Mouse (Mus musculus): ENCODE data around the gene Rab8b. TPM values are rescaled to one million over a fixed set of nuclear protein-coding genes. Genes with fewer than 3 reads are reported as not detected.

The Rab8b gene
- polyA plus RNA-seq, 1 experiment: 2.3 TPM

DNA sequence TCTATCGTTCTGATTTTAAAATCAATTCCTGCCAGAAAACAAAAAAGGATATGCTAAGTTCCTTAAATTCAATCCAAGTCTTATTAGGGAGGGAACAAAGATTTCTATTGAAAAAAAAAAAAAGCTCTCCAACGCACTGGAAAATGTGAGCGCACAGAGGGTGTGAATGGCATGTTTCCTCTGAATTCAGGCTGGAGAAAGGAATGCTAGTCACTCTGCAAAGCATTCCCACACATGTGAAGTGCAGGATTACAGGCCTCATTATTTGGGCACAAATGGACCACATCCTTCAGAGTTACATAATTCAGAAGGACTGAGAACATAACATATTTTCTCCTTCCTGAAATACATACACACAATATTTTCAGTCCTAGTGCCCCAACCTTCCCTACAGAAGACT lies 56.0 kb downstream of the Rab8b start:
- Histone ChIP-seq H3ac (ENCODE audit: control insufficient read depth, insufficient read length) (no peak overlapping the region), H3K36me3 (ENCODE audit: control insufficient read depth, insufficient read depth) (peaks cover 5% of the 10 kb centered on the region), H3K27me3 (ENCODE audit: control insufficient read depth, insufficient read depth, insufficient read length) (no peaks in the 10 kb centered on the region), H3K4me3 (no peak overlapping the region), H3K4me2 (ENCODE audit: low read depth) (no peak overlapping the region), H3K79me2 (ENCODE audit: control insufficient read depth, insufficient read depth) (no peaks in the 10 kb centered on the region)
- no peak for TF ChIP-seq SRF (IDR thresholded peaks at IDR 0.05; ENCODE audit: control insufficient read depth, insufficient read length, low read depth)
- no peak for TF ChIP-seq USF1 (IDR thresholded peaks at IDR 0.05; ENCODE audit: low read depth)
- no peak for TF ChIP-seq MYOD1 (IDR thresholded peaks at IDR 0.05; ENCODE audit: control insufficient read depth in 1 of 3, insufficient read length in 2 of 3, low read depth in 2 of 3)
- TF ChIP-seq REST (IDR thresholded peaks at IDR 0.05; ENCODE audit: insufficient read depth, insufficient read length): no peak
- no peak for TF ChIP-seq TCF12 (IDR thresholded peaks at IDR 0.05; ENCODE audit: insufficient read depth, poor library complexity, severe bottlenecking)
- TF ChIP-seq MAX (IDR thresholded peaks at IDR 0.05; ENCODE audit: low read depth): no peak
- TF ChIP-seq CEBPB (IDR thresholded peaks at IDR 0.05; ENCODE audit: insufficient read depth, poor library complexity, severe bottlenecking): no peak
- TF ChIP-seq TCF3 (IDR thresholded peaks at IDR 0.05; ENCODE audit: insufficient read length, low read depth): no peak

DNA sequence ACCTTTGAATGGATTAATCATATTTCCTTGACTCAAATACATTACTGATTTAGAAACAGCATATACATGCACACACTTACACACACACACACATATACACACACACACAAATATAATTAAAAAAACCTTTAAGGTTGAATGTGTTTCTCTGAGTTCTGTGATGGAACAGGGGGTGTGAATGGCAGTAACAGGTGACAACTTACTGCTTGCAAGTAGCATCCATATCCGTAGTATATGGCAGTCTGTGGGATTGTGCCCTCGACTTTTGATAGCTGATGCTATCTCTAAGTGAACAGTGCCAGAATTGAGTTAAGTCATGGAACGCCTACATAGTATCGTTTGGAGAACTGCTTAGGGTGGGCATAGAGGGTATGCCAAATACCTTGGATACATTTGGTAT lies 57.3 kb downstream of the Rab8b start:
- no peaks in the 10 kb centered on the region for H3K27me3 ChIP-seq (ENCODE audit: control insufficient read depth, insufficient read depth, insufficient read length)
- no peak overlapping the region for H3ac ChIP-seq (ENCODE audit: control insufficient read depth, insufficient read length)
- no peak overlapping the region for H3K4me3 ChIP-seq
- no peak overlapping the region for H3K4me2 ChIP-seq (ENCODE audit: low read depth)
- no peaks in the 10 kb centered on the region for H3K79me2 ChIP-seq (ENCODE audit: control insufficient read depth, insufficient read depth)
- TF ChIP-seq E2F4 (IDR thresholded peaks at IDR 0.05; ENCODE audit: insufficient read depth): no peak
- TF ChIP-seq MYOD1 (IDR thresholded peaks at IDR 0.05; ENCODE audit: control insufficient read depth in 1 of 3, insufficient read length in 2 of 3, low read depth in 2 of 3): peak in 2 of 3 experiments; percentile 78 to 83
- peaks cover 5% of the 10 kb centered on the region for H3K36me3 ChIP-seq (ENCODE audit: control insufficient read depth, insufficient read depth)

DNA sequence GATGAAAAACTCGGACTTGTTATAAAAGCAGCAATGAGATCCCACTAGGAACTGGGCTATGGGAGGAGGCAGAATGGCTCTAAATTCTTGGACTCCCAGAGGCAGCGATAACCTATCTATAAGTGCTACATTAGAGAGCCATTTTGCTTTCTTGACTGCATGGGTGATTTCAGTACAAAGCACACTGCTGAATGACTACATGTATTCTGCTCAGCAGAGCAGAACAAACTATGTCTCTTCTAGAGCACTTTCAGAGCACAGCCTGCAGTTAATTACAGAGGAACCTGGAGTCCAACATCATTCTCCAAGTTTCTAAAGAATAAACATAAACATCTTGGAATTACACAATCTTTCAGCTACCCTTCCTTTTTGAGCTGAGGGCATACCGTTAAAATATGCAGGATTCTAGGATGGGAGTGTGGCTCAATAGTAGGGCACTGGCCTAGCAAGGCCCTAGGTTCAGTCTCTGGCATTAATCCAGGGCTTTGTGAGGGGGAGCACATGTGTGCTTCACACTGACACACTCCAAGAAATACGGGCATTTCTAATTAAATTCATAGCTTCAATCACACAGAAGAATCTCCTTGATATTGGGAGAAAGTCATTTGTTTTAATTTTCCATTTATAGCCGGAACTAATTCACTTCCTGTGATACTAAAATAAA lies 58.3 kb downstream of the Rab8b start:
- Histone ChIP-seq H3K4me2 (ENCODE audit: low read depth) (no peak overlapping the region), H3ac (ENCODE audit: control insufficient read depth, insufficient read length) (no peak overlapping the region), H3K79me2 (ENCODE audit: control insufficient read depth, insufficient read depth) (no peaks in the 10 kb centered on the region), H3K4me3 (no peak overlapping the region), H3K36me3 (ENCODE audit: control insufficient read depth, insufficient read depth) (peaks cover 5% of the 10 kb centered on the region), H3K27me3 (ENCODE audit: control insufficient read depth, insufficient read depth, insufficient read length) (no peaks in the 10 kb centered on the region)
- TF ChIP-seq MAX (IDR thresholded peaks at IDR 0.05; ENCODE audit: low read depth): no peak
- TF ChIP-seq POLR2A (IDR thresholded peaks at IDR 0.05; ENCODE audit: insufficient read length, low read depth): no peak
- TF ChIP-seq MYOG (IDR thresholded peaks at IDR 0.05; ENCODE audit: control insufficient read depth in 1 of 3, insufficient read depth in 1 of 3, insufficient read length in 2 of 3, low read depth in 2 of 3): no peak

DNA sequence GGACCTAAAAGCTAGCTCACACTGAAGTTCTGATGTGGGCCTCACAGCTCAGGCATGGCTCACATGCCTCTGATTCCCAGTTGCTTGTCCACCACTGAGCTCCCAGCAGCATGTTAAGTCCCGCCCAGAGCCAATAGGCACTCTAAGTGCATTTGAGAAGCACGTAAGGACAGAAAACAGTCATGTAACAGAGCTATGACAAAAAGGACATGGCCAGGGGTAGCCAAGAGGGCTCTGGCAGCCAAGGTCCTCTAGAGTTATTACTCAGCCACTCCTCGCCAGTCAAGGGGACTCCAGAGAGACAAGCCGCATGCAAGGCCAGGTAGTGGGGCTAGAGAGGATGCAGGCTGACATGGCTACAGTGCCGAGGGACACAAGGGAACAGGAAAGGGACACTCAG lies 60.0 kb downstream of the Rab8b start:
- Histone ChIP-seq H3K27me3 (ENCODE audit: control insufficient read depth, insufficient read depth, insufficient read length) (no peaks in the 10 kb centered on the region), H3K79me2 (ENCODE audit: control insufficient read depth, insufficient read depth) (no peaks in the 10 kb centered on the region), H3ac (ENCODE audit: control insufficient read depth, insufficient read length) (no peak overlapping the region), H3K4me2 (ENCODE audit: low read depth) (no peak overlapping the region), H3K36me3 (ENCODE audit: control insufficient read depth, insufficient read depth) (peaks cover 5% of the 10 kb centered on the region), H3K4me3 (no peak overlapping the region)
- no peak for TF ChIP-seq TCF3 (IDR thresholded peaks at IDR 0.05; ENCODE audit: insufficient read length, low read depth)
- no peak for TF ChIP-seq SRF (IDR thresholded peaks at IDR 0.05; ENCODE audit: control insufficient read depth, insufficient read length, low read depth)
- TF ChIP-seq POLR2A (IDR thresholded peaks at IDR 0.05; ENCODE audit: insufficient read length, low read depth): no peak
- no peak for TF ChIP-seq USF1 (IDR thresholded peaks at IDR 0.05; ENCODE audit: low read depth)
- TF ChIP-seq CEBPB (IDR thresholded peaks at IDR 0.05; ENCODE audit: insufficient read depth, poor library complexity, severe bottlenecking): no peak
- TF ChIP-seq MAX (IDR thresholded peaks at IDR 0.05; ENCODE audit: low read depth): no peak
- no peak for TF ChIP-seq POLR2AphosphoS2 (IDR thresholded peaks at IDR 0.05; ENCODE audit: insufficient read length, low read depth)
- no peak for TF ChIP-seq REST (IDR thresholded peaks at IDR 0.05; ENCODE audit: insufficient read depth, insufficient read length)
- no peak for TF ChIP-seq E2F4 (IDR thresholded peaks at IDR 0.05; ENCODE audit: insufficient read depth)
- no peak for TF ChIP-seq MYOG (IDR thresholded peaks at IDR 0.05; ENCODE audit: control insufficient read depth in 1 of 3, insufficient read depth in 1 of 3, insufficient read length in 2 of 3, low read depth in 2 of 3)
- TF ChIP-seq MYOD1 (IDR thresholded peaks at IDR 0.05; ENCODE audit: control insufficient read depth in 1 of 3, insufficient read length in 2 of 3, low read depth in 2 of 3): no peak
- no peak for TF ChIP-seq TCF12 (IDR thresholded peaks at IDR 0.05; ENCODE audit: insufficient read depth, poor library complexity, severe bottlenecking)

DNA sequence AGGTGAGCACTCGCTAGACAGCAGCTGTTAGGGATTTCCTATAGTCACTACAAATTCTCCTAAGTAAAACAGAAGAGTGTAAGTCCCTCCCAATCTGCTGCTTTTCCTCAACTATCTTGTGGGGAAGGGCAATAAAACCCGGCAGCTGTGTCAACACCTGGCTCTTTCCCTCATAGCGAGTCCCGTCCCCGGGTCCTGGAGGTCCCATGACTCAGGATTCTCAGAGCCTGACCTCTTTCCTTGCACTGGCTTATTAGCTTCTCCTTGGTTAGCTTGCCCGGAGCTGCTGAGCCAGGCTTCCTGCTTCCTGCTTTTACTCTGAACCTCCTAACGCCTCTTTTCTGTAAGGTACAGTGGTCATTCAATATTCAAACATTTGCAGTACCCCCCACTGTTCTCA lies 63.6 kb downstream of the Rab8b start:
- Histone ChIP-seq H3ac (ENCODE audit: control insufficient read depth, insufficient read length) (no peak overlapping the region), H3K27me3 (ENCODE audit: control insufficient read depth, insufficient read depth, insufficient read length) (no peaks in the 10 kb centered on the region)
- TF ChIP-seq MYOG (IDR thresholded peaks at IDR 0.05; ENCODE audit: control insufficient read depth in 1 of 3, insufficient read depth in 1 of 3, insufficient read length in 2 of 3, low read depth in 2 of 3) (peak in 2 of 3 experiments; percentile 24 to 51), MYOD1 (IDR thresholded peaks at IDR 0.05; ENCODE audit: control insufficient read depth in 1 of 3, insufficient read length in 2 of 3, low read depth in 2 of 3) (peak; percentile 41 to 87 (median 82)), MAX (IDR thresholded peaks at IDR 0.05; ENCODE audit: low read depth) (no peak), E2F4 (IDR thresholded peaks at IDR 0.05; ENCODE audit: insufficient read depth) (no peak), POLR2AphosphoS2 (IDR thresholded peaks at IDR 0.05; ENCODE audit: insufficient read length, low read depth) (no peak), SRF (IDR thresholded peaks at IDR 0.05; ENCODE audit: control insufficient read depth, insufficient read length, low read depth) (no peak), TCF12 (IDR thresholded peaks at IDR 0.05; ENCODE audit: insufficient read depth, poor library complexity, severe bottlenecking) (peak; percentile 85), USF1 (IDR thresholded peaks at IDR 0.05; ENCODE audit: low read depth) (no peak), CEBPB (IDR thresholded peaks at IDR 0.05; ENCODE audit: insufficient read depth, poor library complexity, severe bottlenecking) (no peak), POLR2A (IDR thresholded peaks at IDR 0.05; ENCODE audit: insufficient read length, low read depth) (no peak), TCF3 (IDR thresholded peaks at IDR 0.05; ENCODE audit: insufficient read length, low read depth) (no peak), REST (IDR thresholded peaks at IDR 0.05; ENCODE audit: insufficient read depth, insufficient read length) (no peak)

More for the DNA sequence above, 63.6 kb downstream of the Rab8b start:
- Histone ChIP-seq H3K79me2 (ENCODE audit: control insufficient read depth, insufficient read depth) (no peaks in the 10 kb centered on the region), H3K36me3 (ENCODE audit: control insufficient read depth, insufficient read depth) (peaks cover 5% of the 10 kb centered on the region), H3K4me3 (no peak overlapping the region), H3K4me2 (ENCODE audit: low read depth) (peak overlapping the region; percentile 28)
